Mouse (Mus musculus): Measurements from ENCODE around the gene Ptgs2. TPM values are rescaled to one million over a fixed set of nuclear protein-coding genes. Genes with fewer than 3 reads are reported as not detected.

Ptgs2 gene
- total RNA-seq (2015) (4.4 and 7.4 TPM in 2 replicates), total RNA-seq (2017) (2.2 and 5.9 TPM in 2 replicates)

GRCm38 (mm10) chr1:150099790-150100333, at the start of gene Ptgs2:
Gene Ptgs2 (plus strand): TSS chr1:150100031.
- ATAC-seq (ENCODE audit: poor library complexity, severe bottlenecking) = peak; percentile 85

- ATAC-seq (ENCODE audit: poor library complexity, severe bottlenecking) = no peak
Measured at GRCm38 (mm10) chr1:150050256-150050655, 49.6 kb upstream of the Ptgs2 start.

- ATAC-seq (ENCODE audit: poor library complexity, severe bottlenecking) = peak; percentile 65
Measured at GRCm38 (mm10) chr1:150065684-150066083, 34.1 kb upstream of the Ptgs2 start.

DNA sequence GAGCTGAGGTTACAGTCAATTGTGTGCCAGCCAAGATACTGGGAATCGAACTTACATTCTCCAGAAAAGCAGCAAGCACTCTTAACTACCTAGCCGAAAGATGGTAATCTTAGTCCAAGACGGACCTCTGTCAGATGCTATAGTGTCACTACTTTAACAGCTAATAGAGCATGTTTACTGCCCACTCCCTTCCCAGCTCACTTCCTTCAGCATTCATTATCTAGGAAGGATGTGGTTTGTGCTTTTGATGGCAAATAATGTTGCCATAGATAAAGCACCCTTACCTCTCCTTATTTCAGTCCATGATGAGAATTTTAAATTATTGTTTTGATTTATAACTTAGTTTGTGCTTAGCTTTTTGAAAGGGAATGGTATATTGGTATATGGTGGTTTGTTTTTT, 27.0 kb upstream of the Ptgs2 start:
- ATAC-seq (ENCODE audit: poor library complexity, severe bottlenecking) = no peak

- no peak for ATAC-seq (ENCODE audit: poor library complexity, severe bottlenecking)
Measured at GRCm38 (mm10) chr1:150074609-150075008, 25.2 kb upstream of the Ptgs2 start.

DNA sequence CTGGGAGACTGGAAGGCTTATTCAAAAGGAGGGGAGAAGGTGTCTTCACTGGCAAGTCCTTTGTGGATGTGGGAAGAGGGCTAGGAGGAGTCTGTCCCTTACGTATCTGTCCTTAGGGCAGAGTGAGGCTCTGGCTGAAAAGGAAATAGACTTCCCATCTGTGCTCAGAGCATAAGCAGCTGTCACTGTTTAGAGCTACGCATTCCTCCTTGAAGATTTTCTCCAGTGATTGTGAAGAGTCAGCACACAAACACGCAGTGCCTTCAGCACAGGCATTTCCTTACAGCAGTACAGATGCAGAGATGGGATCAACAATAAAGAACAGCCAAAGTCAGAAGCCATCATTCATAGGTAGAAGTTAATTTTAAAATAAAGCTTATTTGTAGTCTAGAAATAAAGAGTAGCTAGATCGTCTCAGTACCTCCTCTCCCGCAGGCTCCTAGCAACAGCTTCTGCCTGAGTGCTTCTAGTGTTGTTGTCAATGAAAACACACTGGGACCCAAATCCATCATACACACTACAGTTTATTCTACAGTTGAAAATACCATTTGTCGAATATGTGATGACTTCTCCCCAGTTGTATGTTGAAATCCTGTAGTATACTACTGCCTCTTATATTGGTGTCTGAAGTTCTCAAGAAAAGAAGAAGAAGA, 10.7 kb upstream of the Ptgs2 start:
- ATAC-seq (ENCODE audit: poor library complexity, severe bottlenecking) = 0 out of 2 replicates have a peak, but pooled peaks have one; percentile 17

- ATAC-seq (ENCODE audit: poor library complexity, severe bottlenecking) = no peak
Measured at GRCm38 (mm10) chr1:150090229-150090628, 9.6 kb upstream of the Ptgs2 start.

- no peak for ATAC-seq (ENCODE audit: poor library complexity, severe bottlenecking)
Measured at GRCm38 (mm10) chr1:150097036-150097435, 2.8 kb upstream of the Ptgs2 start.

DNA sequence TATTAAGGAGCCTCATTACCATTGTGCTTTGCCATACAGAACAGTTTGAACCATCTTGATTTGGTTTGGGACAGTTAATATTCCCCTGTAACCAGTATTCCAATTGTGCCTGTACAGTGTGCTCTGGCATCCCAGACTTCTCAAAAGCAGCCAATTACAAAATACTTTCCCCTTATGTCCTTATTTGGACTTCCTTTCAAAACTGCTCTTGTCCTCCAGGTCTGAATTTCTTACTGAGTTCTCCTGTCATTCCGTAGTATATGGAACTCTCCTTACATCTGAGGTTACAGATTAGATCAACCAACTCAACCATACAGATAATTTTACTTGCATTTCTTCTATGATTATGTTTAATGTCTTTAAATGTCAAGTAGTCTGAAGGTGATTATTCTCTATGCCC, 2.1 kb upstream of the Ptgs2 start:
- ATAC-seq (ENCODE audit: poor library complexity, severe bottlenecking) = no peak

GRCm38 (mm10) chr1:150099374-150099773, 457 bp upstream of the Ptgs2 start:
- peak; percentile 1; the same call in 1 of the 2 replicates for ATAC-seq (ENCODE audit: poor library complexity, severe bottlenecking)

DNA sequence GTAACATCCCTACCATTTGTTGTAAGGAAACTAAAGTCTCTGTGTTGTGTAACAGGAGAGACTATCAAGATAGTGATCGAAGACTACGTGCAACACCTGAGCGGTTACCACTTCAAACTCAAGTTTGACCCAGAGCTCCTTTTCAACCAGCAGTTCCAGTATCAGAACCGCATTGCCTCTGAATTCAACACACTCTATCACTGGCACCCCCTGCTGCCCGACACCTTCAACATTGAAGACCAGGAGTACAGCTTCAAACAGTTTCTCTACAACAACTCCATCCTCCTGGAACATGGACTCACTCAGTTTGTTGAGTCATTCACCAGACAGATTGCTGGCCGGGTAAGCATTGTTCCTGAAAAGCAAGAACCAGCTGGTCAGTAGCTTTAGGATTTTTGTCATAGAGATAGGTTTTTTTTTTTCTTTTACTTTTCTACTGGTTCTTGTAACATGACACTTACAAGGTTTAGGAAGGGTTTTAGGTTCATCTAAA, 4.4 kb downstream of the Ptgs2 start:
- no peak for ATAC-seq (ENCODE audit: poor library complexity, severe bottlenecking)

DNA sequence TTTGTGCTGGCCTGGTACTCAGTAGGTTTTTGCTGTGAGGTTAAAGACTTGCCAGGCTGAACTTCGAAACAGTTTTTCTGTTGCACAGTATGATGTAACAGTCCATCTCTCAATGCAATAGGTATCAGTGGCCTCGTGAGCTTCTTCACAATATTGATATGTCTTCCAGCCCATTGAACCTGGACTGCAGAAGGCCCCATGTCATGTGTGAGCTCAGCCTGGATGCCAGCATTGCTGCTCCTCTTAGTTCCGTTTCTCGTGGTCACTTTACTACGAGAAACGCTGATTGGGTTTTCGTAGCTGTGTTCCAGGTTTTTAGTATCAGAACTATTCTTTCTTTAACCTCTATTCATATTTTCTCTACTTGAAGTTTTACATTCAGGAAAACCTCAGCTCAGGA, 6.9 kb downstream of the Ptgs2 start:
- ATAC-seq (ENCODE audit: poor library complexity, severe bottlenecking) = no peak

- no peak; the same call in 1 of the 2 replicates for ATAC-seq (ENCODE audit: poor library complexity, severe bottlenecking)
Measured at GRCm38 (mm10) chr1:150109591-150109990, 9.8 kb downstream of the Ptgs2 start.

DNA sequence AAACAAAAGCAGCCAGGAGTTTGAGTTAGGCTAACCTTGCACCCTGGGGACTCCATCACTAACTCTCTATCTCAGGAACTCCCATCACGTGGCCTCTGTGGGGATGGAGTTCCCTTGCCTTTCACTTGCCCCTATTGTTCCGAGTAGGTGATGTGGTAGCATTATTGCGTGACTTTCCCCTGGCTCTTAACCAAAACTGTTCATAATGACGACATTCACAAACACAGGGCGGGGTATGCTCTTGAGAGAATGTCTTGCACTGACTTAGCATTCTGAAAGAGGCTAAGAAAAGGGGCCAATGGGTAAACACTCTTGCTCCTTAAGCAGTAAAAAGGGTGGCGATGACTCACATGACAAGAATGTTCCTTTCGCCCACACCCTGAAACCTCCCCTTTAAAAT, 15.5 kb downstream of the Ptgs2 start:
- ATAC-seq (ENCODE audit: poor library complexity, severe bottlenecking) = peak; percentile 11; the same call in 1 of the 2 replicates

DNA sequence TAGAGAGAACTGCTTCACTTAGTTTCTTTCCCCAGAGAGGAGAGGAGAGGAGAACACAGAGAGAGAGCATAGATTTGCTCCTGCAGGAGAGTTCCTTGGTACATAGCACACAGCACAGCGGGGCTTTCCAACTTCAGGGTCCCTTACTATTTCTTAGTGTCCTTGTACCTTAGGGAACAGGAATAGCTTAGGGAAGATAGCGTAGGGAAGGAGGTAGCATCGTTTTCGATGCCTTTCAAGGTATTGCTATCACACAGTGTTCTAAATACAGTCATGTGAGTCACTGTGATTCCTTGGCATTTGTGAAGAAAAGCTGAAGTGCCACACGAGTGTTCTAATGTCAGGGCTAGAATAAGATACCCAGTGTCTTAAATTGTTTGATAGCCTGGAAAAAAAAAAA, 18.5 kb downstream of the Ptgs2 start:
- no peak for ATAC-seq (ENCODE audit: poor library complexity, severe bottlenecking)

DNA sequence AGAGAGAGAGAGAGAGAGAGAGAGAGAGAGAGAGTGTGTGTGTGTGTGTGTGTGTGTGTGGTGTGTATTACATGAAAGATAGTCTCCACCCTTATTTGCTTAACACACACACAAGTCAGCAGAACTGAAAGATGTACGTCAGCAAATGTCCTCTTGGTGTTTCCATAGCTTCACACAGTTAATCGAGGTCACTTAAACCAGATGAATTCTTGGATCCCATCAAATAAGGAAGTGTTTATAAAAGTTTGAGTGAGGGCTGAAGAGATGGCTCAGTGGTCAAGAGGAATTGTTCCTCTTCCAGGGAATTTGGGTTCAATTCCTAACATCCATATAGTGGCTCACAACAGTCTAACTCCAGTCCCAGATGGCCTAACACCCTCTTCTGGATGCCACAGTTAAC, 25.7 kb downstream of the Ptgs2 start:
- no peak for ATAC-seq (ENCODE audit: poor library complexity, severe bottlenecking)

DNA sequence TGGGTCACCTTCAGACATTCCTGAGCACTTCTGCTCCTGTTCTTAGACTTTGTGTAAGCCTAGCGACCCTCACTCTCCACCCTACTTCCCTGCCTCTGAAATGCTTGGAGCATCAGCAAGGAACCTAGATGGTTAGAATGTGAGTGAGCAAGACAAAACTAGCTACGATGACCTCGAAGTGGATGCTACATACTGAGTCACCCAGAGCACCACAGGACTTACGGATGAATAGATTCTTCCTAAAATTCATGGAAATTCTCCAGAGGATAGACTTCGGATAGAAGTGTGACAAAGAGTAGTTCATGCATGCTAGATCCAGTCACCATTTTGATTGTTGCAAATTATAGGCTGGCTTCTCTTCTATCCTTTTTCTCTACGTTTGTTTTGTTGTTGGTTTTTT, 30.2 kb downstream of the Ptgs2 start:
- ATAC-seq (ENCODE audit: poor library complexity, severe bottlenecking) = no peak

- ATAC-seq (ENCODE audit: poor library complexity, severe bottlenecking) = no peak
Measured at GRCm38 (mm10) chr1:150130586-150131275, 30.9 kb downstream of the Ptgs2 start.

GRCm38 (mm10) chr1:150135350-150135749, 35.5 kb downstream of the Ptgs2 start:
- no peak for ATAC-seq (ENCODE audit: poor library complexity, severe bottlenecking)

GRCm38 (mm10) chr1:150139730-150140129, 39.9 kb downstream of the Ptgs2 start:
- ATAC-seq (ENCODE audit: poor library complexity, severe bottlenecking) = no peak

DNA sequence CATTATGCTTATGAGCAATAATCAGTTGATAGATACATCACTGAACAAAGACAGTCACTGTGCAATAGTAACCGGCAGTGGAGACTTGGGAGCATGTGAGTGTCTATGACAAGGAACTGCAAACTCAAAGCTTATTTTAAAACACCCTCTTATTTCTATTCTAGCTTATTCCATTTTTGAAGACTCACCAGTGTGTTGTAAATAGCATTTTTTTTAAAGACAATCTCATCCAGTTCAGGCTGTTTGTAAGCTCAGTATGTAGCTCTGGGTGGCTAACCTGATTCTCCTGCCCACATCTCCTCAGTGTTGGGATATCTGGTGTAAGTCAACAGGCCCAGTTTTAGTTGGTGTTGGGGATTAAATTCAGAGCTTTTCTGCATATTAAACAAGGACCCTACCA, 42.1 kb downstream of the Ptgs2 start:
- ATAC-seq (ENCODE audit: poor library complexity, severe bottlenecking) = no peak

DNA sequence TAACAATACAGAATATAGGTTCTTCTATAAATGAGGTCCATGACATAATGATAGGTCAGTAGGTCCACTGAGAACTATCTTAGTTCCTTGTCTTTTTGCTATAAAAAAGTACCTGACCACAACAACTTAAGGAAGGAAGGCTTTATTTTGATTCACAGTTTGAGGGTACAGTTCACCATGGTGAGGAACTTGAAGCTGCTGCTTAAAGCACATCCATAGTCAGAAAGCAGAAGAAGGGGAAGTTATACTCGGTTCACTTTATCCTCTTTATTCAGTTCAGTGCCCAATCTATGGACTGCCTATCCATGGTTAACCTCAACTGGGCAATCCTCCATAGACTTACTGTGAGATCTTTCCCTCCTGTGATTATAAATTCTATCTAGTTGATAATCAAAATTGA, 43.7 kb downstream of the Ptgs2 start:
- ATAC-seq (ENCODE audit: poor library complexity, severe bottlenecking) = peak; percentile 77
